ENCODE assay signal across 16 mouse cellular contexts in genomic region chr6:82860485-82860884, GRCm38 (mm10).
A peak's percentile ranks its signal among the peaks of the same experiment; 100 is the strongest.
DNase-seq lines count a peak whose midpoint lies in the region; TF ChIP-seq lines count a peak whose summit lies in the region.
"Had no signal": no experiment of that assay in that cellular context is flagged by ENCODE, and none has a peak within 500 bp of the region (broad histone marks: within the 10 kb centered on the region; RNA-seq: fewer than 3 reads in every experiment).

No protein-coding gene starts in this region.

- no peak overlapping the region for H3K27ac ChIP-seq in kidney, adult 2 months (ENCODE audit: insufficient read depth, low read depth, low read length)
- H3K27ac ChIP-seq in liver, adult 2 months (replicated peaks; ENCODE audit: insufficient read depth, low read depth, low read length): no peak overlapping the region
- H3K27ac ChIP-seq in cerebellum, adult 2 months (ENCODE audit: insufficient read depth, low read length): no peak overlapping the region
- H3K27ac ChIP-seq: embryonic facial prominence, embryonic 12.5 days; hindbrain, embryonic 10.5 days; hindbrain, embryonic 14.5 days had no signal

- no peak overlapping the region for H3K4me3 ChIP-seq in kidney, adult 2 months (ENCODE audit: insufficient read depth, low read depth, low read length)
- H3K4me3 ChIP-seq in liver, adult 2 months (ENCODE audit: insufficient read depth, low read depth, low read length): no peak overlapping the region
- H3K4me3 ChIP-seq in cerebellum, adult 2 months (replicated peaks; ENCODE audit: insufficient read depth, low read depth, low read length): no peak overlapping the region
- H3K4me3 ChIP-seq: embryonic facial prominence, embryonic 12.5 days; heart, embryonic 12.5 days; hindbrain, embryonic 10.5 days had no signal

- H3K9ac ChIP-seq in liver, adult 2 months (ENCODE audit: low read depth, low read length): no peak overlapping the region
- H3K9ac ChIP-seq: embryonic facial prominence, embryonic 12.5 days; heart, embryonic 12.5 days; hindbrain, embryonic 14.5 days had no signal

- no peak for TF ChIP-seq POLR2A in kidney, adult 2 months (IDR thresholded peaks at IDR 0.05; ENCODE audit: low read depth, low read length)
- TF ChIP-seq POLR2A in liver, adult 2 months (IDR thresholded peaks at IDR 0.05; ENCODE audit: extremely low read depth, insufficient read depth, low read length): no peak
- TF ChIP-seq POLR2A in cerebellum, adult 2 months (IDR thresholded peaks at IDR 0.05; ENCODE audit: borderline replicate concordance, insufficient read depth, low read length): no peak

- no peaks in the 10 kb centered on the region for H3K27me3 ChIP-seq in kidney, adult 2 months (replicated peaks; ENCODE audit: control insufficient read depth, insufficient read depth, low read length)
- no peaks in the 10 kb centered on the region for H3K27me3 ChIP-seq in liver, adult 2 months (ENCODE audit: control insufficient read depth, insufficient read depth, low read length)
- H3K27me3 ChIP-seq in cerebellum, adult 2 months (ENCODE audit: control insufficient read depth, insufficient read depth, low read length): no peaks in the 10 kb centered on the region
- H3K27me3 ChIP-seq: embryonic facial prominence, embryonic 12.5 days; heart, embryonic 12.5 days had no signal

- no peaks in the 10 kb centered on the region for H3K36me3 ChIP-seq in kidney, adult 2 months (ENCODE audit: control insufficient read depth, insufficient read depth, low read length)
- no peaks in the 10 kb centered on the region for H3K36me3 ChIP-seq in liver, adult 2 months (ENCODE audit: control insufficient read depth, insufficient read depth, low read length)
- H3K36me3 ChIP-seq: embryonic facial prominence, embryonic 12.5 days; heart, embryonic 12.5 days; hindbrain, embryonic 10.5 days had no signal

- no peaks in the 10 kb centered on the region for H3K79me2 ChIP-seq in liver, adult 2 months (ENCODE audit: control insufficient read depth, insufficient read depth, low read length)

- peak; percentile 32 for DNase-seq in adrenal gland, postnatal 14 days
- no peak for DNase-seq in adrenal gland, adult 8-10 months
- peak; percentile 74 for DNase-seq in kidney, adult 2 months
- DNase-seq in kidney, postnatal 14 days: no peak
- DNase-seq in liver, adult 2 months (ENCODE audit: extremely low read depth, low read depth, low spot score): peak; percentile 78
- DNase-seq in liver: no peak
- no peak for DNase-seq in cerebellum, adult 2 months
- DNase-seq: adrenal gland, postnatal 36 days; cerebellum, adult 11 months; cerebellum, adult 9-10 months; cerebellum, postnatal 25 days; gastrocnemius, postnatal 25 days had no signal

- no peaks in the 10 kb centered on the region for H3K4me1 ChIP-seq in kidney, adult 2 months (ENCODE audit: control insufficient read depth, insufficient read depth, low read length)
- H3K4me1 ChIP-seq in liver, adult 2 months (ENCODE audit: control insufficient read depth, insufficient read depth, low read length): no peaks in the 10 kb centered on the region
- no peaks in the 10 kb centered on the region; the same call in 1 of the 2 replicates for H3K4me1 ChIP-seq in cerebellum, adult 2 months (ENCODE audit: control insufficient read depth, insufficient read depth, low read length)

- WGBS in kidney, adult 2 months: 57% methylated on average over 6 of the region's 6 CpGs
- WGBS in liver, adult 2 months: 57% methylated on average over 6 of the region's 6 CpGs
- 70% methylated on average over 6 of the region's 6 CpGs for WGBS in cerebellum, adult 2 months

- TF ChIP-seq CTCF in kidney, adult 2 months (conservative IDR thresholded peaks at IDR 0.05; ENCODE audit: insufficient read depth, insufficient read length, low read depth, low read length): no peak
- no peak for TF ChIP-seq CTCF in liver, adult 2 months (IDR thresholded peaks at IDR 0.05; ENCODE audit: low read depth, low read length)
- TF ChIP-seq CTCF in cerebellum, adult 2 months (IDR thresholded peaks at IDR 0.05; ENCODE audit: borderline replicate concordance, insufficient read depth, low read depth, low read length): no peak

Comparison
In these comparisons a context has a peak if more than half of its experiments do, and no peak if none do; other contexts are left out.
1. DNase-seq: peak in adrenal gland, postnatal 14 days (single experiment), kidney, adult 2 months (single experiment) and liver, adult 2 months (single experiment); none in adrenal gland, adult 8-10 months (single experiment), kidney, postnatal 14 days (single experiment), liver (single experiment) and cerebellum, adult 2 months (0 of 2).